Mouse (Mus musculus): ENCODE data around the gene Plxdc1.

DNA sequence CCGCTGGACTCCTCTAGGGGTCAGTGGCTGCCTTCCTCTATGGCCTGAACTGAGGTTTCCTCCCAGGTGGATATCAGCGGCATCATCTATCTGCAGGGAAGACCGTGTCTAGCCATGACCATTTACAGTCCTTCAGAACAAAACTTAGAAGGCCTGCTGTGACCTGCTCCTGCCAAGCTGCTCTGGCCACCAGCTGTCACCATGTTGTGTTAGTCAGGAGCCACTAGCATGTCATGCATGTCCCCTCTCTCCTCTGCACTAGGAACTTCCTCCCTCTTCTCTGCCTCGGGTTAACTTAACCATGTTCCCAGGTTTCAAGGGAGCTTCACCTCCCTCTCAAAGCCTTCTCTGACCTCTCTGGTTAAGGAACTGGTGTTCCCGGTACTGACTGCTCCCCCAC is 13.5 kb upstream of the Plxdc1 start:
- TF ChIP-seq POLR2A (IDR thresholded peaks at IDR 0.05; ENCODE audit: borderline replicate concordance, control insufficient read depth, low read depth, low read length) (no peak), CTCF (IDR thresholded peaks at IDR 0.05; ENCODE audit: control insufficient read depth, insufficient read depth, low read length) (no peak)
